Mouse (Mus musculus): ENCODE measurements around the gene Ccna2.

- no peak for TF ChIP-seq POLR2A (IDR thresholded peaks at IDR 0.05; ENCODE audit: borderline replicate concordance, control insufficient read depth, low read depth, low read length)
- no peak for TF ChIP-seq CTCF (IDR thresholded peaks at IDR 0.05; ENCODE audit: control insufficient read depth, insufficient read depth, low read length)
Measured at GRCm38 (mm10) chr3:36537701-36538470, 34.1 kb downstream of the Ccna2 start.

All from bone marrow, adult 2 months (tissue).